Mouse (Mus musculus) ovary, adult 2 months (tissue): ENCODE measurements around the gene Zc3h4. TPM values are rescaled to one million over a fixed set of nuclear protein-coding genes. Genes with fewer than 3 reads are reported as not detected.

Experiments used
- polyA plus RNA-seq: library from polyadenylated mRNA; depleted of rRNA; stranded (reverse); fragments of >200 nt; gene quantifications from 2 replicates; pipeline ENCODE4 v1.2.3, GENCODE M21; 2012; rRNA removed

Gene Zc3h4
- 54.3 and 55.5 TPM in 2 replicates for polyA plus RNA-seq

DNA sequence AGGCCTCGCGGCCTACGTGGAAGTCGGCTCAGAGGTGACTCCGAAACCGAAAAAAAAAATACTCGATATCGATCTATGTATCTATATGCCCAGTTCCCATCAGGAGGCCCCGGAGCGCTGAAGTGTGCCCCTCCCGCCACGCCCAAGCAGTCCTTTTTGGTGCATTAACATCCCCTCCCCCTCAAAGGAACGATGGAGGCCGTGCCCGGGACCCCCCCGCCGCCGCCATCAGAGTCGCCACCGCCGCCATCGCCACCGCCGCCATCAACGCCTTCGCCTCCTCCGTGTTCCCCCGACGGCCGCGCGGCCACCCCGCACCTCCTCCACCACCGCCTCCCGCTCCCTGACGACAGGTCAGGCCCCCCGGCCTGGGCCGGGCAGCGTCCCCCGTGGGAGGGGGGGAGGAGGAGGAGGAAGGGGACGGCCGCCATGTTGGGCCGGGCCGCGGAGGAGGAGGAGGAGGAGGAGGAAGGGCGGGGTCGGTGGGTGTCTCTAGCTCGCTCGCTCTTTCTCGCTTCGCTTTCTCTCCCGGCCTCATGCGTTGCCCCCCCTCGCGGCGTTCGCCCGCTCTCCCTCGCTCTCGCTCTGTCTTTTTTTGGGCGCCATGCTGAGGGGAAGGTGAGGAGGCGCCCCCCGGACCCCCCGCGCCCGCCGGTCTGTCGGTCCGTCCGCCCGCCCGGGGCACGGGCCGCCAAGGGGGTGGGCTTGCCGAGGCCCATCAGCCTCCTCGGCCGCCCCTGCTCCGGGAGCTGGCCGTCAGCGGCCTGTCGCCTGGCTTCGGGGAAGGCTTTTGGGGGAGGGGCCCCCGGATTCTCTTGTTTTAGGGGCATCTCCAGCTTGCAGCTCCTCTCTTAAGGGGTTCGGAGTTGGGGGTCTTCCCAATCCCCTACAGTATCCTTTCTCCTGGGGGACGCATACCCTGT is at the start of gene Zc3h4:
TSS of gene Zc3h4 (plus strand) at position 222 of the 923 bp plus-strand sequence.

DNA sequence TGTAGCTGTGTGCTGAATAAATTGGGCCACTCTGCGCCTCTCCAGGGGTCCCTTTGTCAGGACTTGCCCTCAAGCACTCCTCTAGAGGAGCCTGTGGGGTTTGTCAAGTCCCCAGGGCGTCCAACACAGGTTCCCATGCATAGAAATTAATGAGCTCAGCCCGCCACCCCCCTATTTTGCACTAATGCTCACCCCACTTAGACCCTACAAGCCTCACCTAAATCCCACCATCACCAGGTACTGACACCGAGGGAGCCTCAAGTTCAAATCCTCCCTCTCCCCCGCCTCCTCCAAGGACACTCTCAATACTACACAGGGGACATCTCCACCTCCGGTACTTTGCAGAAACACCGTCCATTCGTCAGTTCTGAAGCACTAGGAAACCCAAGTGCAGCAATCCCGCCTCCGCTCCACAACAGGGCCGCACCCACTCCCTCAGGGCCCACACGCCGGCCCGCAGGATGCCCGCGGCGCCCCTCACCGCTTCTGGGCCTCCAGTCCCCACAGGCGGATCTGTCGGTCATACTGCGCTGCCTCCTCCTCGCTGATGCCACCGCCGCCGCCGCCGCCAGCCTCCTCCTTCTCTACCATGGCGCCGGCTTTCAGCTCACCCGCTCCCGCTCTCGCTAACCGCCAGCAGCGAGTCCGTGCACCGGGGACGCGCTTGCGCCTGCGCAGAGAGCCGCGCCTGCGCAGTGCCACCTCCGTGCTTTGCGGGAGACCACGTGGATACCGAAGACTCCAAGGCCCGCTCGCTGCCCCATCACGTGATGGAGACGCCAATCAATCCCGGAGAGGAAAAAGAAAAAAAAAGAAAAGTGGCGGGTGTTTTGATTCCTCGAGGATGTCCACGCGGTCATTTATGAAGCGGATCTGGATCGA is 13.3 kb upstream of the Zc3h4 start, which contains the start of gene Sae1:
TSS of gene Sae1 (minus strand) at position 647 of the 882 bp plus-strand sequence.

DNA sequence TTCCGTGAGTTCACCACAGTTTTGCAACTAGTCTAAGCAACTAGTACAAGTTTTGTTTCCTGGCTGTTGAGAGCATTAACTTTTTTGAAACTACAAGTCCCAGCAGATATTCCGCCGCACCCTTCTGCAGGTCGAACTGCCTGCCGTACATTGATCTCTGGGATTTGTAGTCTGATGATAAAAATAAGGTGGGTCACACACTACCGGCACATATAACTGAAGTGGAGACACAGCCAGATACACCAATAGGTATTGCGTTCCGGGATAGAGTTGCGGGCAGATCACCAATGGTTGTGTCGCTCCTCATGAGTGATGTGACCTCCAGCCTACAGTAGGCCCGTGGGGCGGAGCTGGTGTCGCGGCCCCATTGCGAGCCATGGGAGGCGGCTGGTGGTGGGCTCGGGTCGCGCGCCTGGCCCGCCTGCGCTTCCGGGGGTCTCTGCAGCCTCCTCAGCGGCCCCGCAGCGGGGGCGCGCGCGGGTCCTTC is 51.9 kb downstream of the Zc3h4 start, which contains the start of gene Tmem160:
TSS of gene Tmem160 (plus strand) at position 193 of the 487 bp plus-strand sequence.

DNA sequence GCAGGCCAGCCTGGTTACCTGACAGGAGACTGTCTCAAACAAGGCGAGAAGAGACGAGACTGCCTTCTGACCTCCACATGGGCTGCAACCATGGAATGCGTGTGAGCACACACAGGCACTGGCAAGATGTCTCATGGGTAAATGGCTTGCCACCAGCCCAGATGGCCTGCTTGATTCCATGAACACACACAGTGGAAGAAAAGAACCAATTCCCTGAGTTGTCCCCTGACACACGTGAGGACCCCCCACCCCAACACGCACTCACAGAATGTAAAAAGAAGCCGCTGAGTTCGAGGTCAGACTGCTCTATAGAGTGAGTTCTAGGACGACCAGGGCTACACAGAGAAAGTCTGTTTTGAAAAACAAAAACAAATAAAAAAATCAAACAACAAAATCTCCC is 76.9 kb downstream of the Zc3h4 start, which contains the start of gene Npas1:
TSS of gene Npas1 (minus strand) at position 101 of the 400 bp plus-strand sequence.

Other genes with a start within 250 kb of the Zc3h4 start
- 53.6 and 55.8 TPM in 2 replicates for gene Meis3, start 225.8 kb upstream of the Zc3h4 start, polyA plus RNA-seq
- 48.7 and 51.0 TPM in 2 replicates for gene Dhx34, start 178.9 kb upstream of the Zc3h4 start, polyA plus RNA-seq
- 0.87 and 0.90 TPM in 2 replicates for gene C5ar2, start 156.8 kb upstream of the Zc3h4 start, polyA plus RNA-seq
- 14.7 and 16.9 TPM in 2 replicates for gene C5ar1, start 141.4 kb upstream of the Zc3h4 start, polyA plus RNA-seq
- 112 and 150 TPM in 2 replicates for gene Inafm1, start 127.3 kb upstream of the Zc3h4 start, polyA plus RNA-seq
- gene Ccdc9, start 114.1 kb upstream of the Zc3h4 start, polyA plus RNA-seq: 32.9 and 36.1 TPM in 2 replicates
- gene Bbc3, start 92.5 kb upstream of the Zc3h4 start, polyA plus RNA-seq: 51.7 and 62.6 TPM in 2 replicates
- 25.4 and 31.6 TPM in 2 replicates for gene Sae1, start 13.1 kb upstream of the Zc3h4 start, polyA plus RNA-seq
- gene Tmem160, start 51.9 kb downstream of the Zc3h4 start, polyA plus RNA-seq: 222 and 259 TPM in 2 replicates
- not detected in 2 replicates for gene Npas1, start 76.8 kb downstream of the Zc3h4 start, polyA plus RNA-seq
- 32.1 and 43.7 TPM in 2 replicates for gene Arhgap35, start 214.1 kb downstream of the Zc3h4 start, polyA plus RNA-seq